Mouse (Mus musculus) Muller cell, postnatal 12 days (primary cell): ENCODE results near the gene Srbd1.

ENCODE experiments used
- DNase-seq: peaks from one replicate; pipeline ENCODE4 v3.0.0-alpha.2; 2015; ENCODE audit errors: inconsistent ontology term

Srbd1 gene

DNA sequence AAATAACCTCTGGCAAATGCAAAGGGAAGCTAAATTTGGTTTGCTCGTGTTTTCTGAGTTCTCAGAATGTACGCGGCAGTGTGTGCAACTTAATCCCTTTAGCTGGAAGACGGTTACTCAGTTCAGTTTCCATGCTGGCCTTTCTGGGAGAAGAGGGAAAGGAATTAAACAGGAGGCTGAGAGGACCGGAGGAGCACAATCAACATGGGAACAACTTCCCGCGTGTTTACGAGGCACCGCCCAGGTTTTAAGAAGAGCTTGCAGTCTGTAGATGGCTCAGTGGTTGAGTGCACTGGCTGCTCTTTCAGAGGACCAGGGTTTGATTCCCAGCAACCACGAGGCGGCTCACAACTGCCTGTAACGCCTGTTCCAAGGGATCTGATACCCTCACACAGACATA is 109.8 kb downstream of the Srbd1 start:
- no peak for DNase-seq

GRCm38 (mm10) chr17:86034641-86035040 is 110.3 kb downstream of the Srbd1 start:
- no peak for DNase-seq

GRCm38 (mm10) chr17:86032113-86032714 is 112.8 kb downstream of the Srbd1 start:
- peak; percentile 14 for DNase-seq

DNA sequence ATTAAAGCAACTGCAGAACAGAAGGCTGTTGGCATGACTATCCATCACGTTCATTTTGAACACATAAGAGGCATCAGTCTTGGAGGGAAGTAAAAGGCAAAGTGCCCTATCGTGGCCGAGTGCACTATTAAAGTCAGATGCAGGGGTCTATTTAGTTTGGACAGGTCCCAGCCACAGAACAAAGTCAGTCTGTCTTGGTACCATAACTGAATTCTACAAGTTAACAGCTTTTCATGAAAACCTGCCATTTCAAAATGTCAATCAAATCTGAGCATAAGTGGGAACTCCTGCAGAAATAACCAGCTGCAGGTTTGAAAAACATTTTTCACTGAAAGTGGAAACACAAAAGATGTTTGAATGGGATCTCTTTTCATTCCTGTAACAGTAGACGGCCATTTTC is 115.0 kb downstream of the Srbd1 start:
- DNase-seq, result no peak

- DNase-seq, result no peak
These were observed 115.8 kb downstream of the Srbd1 start for GRCm38 (mm10) chr17:86029175-86029574.

DNA sequence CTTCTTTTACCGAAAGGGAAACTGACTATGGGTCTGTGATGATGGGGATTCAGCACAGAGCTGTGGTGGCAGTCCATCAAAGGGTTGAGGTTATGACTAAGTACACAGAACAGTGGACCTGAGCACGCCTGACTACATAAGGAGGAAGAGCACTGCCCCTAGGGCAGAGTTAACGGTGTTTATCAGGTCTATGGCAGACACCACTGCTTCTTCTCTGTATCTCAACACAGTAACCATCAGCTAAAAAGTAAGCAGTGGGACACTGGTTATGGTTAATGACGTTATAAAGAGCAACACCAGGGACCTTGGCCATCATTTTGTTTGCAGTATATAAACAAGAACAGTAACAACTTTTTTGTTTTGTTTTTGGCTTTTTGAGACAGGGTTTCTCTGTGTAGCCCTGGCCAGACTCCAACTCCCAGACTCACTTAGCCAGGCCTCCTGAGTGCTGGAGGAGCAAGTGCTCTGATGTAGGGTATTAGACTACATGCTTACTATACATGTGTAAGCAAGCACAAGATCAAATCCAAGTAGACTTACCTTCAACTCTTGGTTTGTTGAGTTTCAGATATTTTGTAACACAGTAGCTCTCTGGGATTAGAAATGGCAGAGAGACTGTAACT is 117.3 kb downstream of the Srbd1 start:
- DNase-seq, result no peak

DNA sequence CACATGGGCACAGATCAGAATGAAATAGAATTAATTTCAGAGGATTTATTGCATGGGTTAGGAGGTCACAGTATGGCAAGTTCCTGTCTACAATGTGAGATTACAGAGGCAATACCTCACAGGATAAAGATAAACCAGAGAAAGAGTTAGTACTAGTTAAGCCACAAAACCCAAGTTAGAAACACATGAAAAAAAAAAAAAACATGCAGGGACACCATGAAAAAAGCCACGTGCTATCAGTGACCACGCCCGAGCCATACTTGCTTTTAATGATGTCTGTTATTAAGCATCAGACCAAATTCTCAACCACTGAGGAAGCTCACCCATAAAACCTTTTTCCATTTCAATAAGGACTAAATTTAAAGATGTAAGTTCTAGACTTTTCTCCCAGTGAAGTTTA is 120.4 kb downstream of the Srbd1 start:
- DNase-seq, result no peak

DNA sequence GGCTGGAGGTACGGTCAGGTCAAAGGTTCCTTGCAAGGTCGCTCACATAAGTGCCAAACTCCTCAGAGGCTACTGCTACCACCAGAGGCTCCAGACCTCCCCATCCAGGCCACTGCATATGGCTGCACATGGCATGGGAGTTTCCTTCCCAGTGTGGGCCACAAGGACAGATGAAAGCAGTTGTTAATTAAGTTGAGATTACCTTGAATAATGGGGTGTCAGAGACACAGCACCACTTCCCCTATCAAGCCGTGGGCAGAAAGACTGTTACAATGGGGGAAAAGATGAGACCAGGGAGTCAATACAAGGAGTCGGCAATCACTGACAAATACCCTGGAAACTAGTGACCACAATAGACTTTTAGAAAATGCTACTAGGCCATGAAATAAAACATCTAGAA is 122.6 kb downstream of the Srbd1 start:
- DNase-seq, result no peak

DNA sequence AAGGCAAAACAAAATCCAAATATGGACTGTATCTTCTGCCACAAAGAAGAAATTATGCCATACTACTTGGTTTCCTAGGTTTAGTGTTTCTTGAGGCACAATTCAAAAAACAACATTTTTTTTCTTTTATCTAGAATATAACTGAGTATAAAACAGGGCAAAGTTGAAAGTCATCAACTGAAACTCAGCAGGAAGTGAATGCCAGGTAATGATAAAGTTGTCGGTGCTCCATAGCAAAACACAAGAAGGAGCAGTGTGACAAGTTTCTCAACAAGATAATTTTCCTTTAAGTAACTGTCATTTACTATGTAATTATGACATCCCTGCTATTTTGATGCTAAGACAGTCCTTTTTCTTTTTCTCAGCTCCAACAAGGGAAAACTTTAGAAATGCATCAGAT is 123.2 kb downstream of the Srbd1 start:
- no peak for DNase-seq

DNA sequence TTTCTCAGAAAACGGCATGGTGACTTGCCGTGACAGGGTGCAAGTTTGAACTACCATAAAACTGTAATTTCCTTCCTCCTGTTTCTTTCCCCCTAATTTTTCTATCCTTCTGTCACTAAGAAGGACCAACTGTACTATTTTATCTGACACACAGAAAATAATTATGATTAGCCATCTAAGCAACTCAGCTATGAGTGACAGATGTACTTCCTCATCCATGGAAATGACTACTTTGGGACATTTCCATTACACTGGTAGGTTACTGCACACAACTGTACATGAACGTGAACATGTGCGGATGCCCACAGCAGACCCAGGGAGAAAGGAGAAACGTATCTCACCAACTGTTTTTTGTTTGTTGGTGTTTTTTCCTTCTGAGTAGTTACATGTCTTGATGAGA is 123.7 kb downstream of the Srbd1 start:
- no peak for DNase-seq

- no peak for DNase-seq
These were observed 125.2 kb downstream of the Srbd1 start for GRCm38 (mm10) chr17:86019793-86020192.

DNA sequence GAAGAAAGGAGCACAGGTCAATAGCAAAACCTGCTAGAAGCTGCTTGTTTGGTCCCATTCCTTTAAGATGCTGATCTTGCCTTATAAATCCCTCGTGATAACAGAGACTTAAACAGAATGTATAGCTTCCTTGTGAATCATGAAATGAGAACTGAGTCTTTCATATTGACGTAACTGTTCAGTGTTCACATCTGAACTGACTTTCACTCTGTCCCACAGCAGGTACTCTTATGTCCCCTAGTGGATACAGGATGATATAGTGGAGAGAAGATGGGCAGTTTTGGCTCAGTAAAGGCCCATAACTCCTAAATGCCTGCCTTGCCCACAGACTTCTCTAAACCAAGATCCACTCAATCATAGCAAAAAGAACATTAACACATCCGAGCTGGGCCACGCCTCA is 130.7 kb downstream of the Srbd1 start:
- no peak for DNase-seq

DNA sequence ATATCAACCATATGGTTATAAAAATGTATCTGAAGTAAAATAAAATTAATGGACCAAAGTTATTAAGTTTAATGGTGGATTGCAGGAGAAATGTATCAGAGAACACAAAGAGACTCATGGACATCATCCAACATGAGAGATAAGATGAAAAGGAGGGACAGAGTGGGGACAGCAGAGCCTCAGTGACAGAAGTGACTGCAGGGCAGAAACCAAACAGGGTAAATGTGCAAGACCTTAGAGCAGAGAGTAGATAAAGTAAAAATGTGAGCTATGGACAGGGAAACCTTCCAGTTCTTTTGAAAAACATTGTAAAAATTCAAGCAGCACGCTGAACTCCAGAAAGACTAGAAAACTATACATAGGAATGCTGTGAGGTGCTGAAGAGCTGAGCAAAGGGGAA is 132.4 kb downstream of the Srbd1 start:
- no peak for DNase-seq

- DNase-seq, result no peak
These were observed 133.1 kb downstream of the Srbd1 start for GRCm38 (mm10) chr17:86011849-86012248.

DNA sequence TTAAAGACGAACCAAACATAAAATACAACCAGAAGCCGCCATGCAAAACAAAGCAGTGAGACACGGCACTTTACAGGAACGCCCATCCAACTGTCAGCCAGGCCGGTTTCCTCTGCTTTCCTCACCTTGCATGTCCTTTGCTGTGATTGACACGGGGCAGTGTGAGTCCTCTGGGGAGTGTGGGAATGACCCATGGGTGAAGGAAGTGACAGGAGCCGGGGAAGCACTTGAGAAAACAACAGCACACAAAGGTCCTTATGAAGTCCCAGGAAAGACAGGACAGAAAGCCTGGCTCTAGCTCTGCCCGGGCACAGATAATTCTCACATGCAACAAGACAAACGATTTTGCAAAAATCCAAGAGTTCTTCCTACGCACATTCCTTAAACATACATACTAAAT is 136.6 kb downstream of the Srbd1 start:
- no peak for DNase-seq

- no peak for DNase-seq
These were observed 142.9 kb downstream of the Srbd1 start for GRCm38 (mm10) chr17:86002113-86002512.

- DNase-seq, result no peak
These were observed 143.3 kb downstream of the Srbd1 start for GRCm38 (mm10) chr17:86001667-86002066.

- DNase-seq, result peak; percentile 43
These were observed 149.2 kb downstream of the Srbd1 start for GRCm38 (mm10) chr17:85995727-85996126.

DNA sequence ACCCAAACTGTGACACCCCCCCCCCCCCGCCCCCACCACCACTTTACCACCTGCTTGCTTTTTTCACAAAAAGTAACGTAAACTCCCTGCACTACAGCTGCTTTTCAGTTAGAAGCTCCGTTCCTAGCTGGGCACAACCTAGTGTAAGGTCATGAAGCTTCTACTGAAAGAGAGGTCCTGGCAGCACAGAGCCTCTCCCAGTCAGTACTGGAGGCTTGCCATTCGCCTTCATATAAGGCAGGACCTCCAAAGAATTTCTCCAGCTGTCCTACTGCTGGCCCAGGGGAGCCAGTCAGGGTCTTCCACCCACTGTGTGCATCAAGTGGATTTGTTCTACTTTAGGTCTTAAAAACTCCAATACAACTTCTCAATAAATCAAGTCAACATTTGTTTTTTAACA is 149.9 kb downstream of the Srbd1 start:
- DNase-seq, result no peak

DNA sequence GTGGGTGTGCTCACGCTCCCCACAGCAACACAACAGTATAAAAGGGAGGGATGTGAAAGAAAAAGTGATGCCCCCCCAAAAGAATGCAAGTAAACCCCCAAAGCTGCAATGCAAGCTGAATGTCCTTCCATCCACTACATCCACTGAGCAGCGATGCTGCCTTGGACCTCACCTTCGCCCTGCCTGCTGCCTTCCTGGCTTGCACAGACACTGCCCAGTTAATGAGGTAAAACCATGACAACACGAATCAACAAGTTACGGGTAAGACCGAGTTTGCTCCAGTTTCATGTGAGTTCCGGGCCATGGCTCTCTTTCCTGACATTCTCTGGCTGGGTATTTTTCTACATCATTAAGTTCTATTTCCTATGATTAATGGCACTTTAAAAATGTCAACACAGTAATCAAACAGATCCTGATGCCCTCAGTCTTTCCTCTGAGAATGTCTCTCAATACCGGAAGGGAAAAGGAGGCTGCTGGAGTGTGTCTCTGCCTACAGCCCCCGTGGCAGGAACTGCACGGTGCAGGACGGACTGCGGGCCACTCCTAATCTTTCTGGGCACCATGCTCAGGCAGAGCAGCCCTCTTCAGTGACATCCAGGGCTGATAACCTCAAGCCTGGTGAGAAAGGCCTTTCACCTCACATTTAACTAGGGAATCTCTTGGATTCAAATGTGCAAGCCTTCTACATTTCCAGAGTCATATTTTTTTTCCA is 155.8 kb downstream of the Srbd1 start:
- peak; percentile 17 for DNase-seq

GRCm38 (mm10) chr17:85987531-85987930 is 157.4 kb downstream of the Srbd1 start:
- no peak for DNase-seq

DNA sequence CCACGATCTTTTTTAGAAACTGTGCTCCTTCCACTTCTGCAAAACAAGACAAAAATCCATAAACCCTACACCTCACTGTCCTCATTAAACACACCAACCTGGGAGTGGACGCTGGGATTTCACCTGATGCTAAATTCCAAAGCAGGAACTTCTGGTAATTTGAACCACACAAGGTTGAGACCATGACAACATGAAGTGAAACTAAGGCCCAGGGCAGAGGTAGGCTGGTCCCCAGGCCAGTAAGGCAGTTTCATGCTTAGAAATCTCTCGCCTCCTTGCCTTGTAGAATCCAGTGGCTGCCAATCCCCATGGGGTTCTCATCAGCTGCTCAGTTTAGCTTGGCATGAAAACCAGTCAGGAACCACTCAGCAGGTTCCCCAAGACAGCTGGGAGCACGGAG is 158.4 kb downstream of the Srbd1 start:
- no peak for DNase-seq

GRCm38 (mm10) chr17:85986181-85986580 is 158.8 kb downstream of the Srbd1 start:
- no peak for DNase-seq
